Mouse (Mus musculus): ENCODE measurements around the gene Rhd. TPM values are rescaled to one million over a fixed set of nuclear protein-coding genes. Genes with fewer than 3 reads are reported as not detected.
"Not testable (repeated sequence)": the region's sequence is repeated elsewhere in the genome, so short reads cannot be mapped to it uniquely, and the experiment has no call there.

Gene Rhd
- polyA plus RNA-seq, 1 experiment = not detected

GRCm38 (mm10) chr4:134868490-134868889 lies 4.2 kb downstream of the Rhd start:
- Histone ChIP-seq H3K27ac (replicated peaks; ENCODE audit: low read depth, low read length) (no peak overlapping the region), H3K4me1 (ENCODE audit: control insufficient read depth, insufficient read depth, insufficient read length, low read length) (no peaks in the 10 kb centered on the region), H3K4me3 (ENCODE audit: insufficient read depth, low read depth, low read length) (no peak overlapping the region)

- Histone ChIP-seq H3K27ac (replicated peaks; ENCODE audit: low read depth, low read length) (no peak overlapping the region), H3K4me3 (ENCODE audit: insufficient read depth, low read depth, low read length) (no peak overlapping the region), H3K4me1 (ENCODE audit: control insufficient read depth, insufficient read depth, insufficient read length, low read length) (no peaks in the 10 kb centered on the region)
Observed at GRCm38 (mm10) chr4:134869068-134869730, 4.9 kb downstream of the Rhd start.

- no peak overlapping the region for H3K4me3 ChIP-seq (ENCODE audit: insufficient read depth, low read depth, low read length)
Observed at GRCm38 (mm10) chr4:134869815-134870375, 5.6 kb downstream of the Rhd start.

GRCm38 (mm10) chr4:134871477-134871876 lies 7.1 kb downstream of the Rhd start:
- Histone ChIP-seq H3K4me3 (ENCODE audit: insufficient read depth, low read depth, low read length) (no peak overlapping the region), H3K27ac (replicated peaks; ENCODE audit: low read depth, low read length) (no peak overlapping the region), H3K4me1 (ENCODE audit: control insufficient read depth, insufficient read depth, insufficient read length, low read length) (no peaks in the 10 kb centered on the region)

More at GRCm38 (mm10) chr4:134869815-134870375, 5.6 kb downstream of the Rhd start:
- Histone ChIP-seq H3K4me1 (ENCODE audit: control insufficient read depth, insufficient read depth, insufficient read length, low read length) (no peaks in the 10 kb centered on the region), H3K27ac (replicated peaks; ENCODE audit: low read depth, low read length) (no peak overlapping the region)

GRCm38 (mm10) chr4:134871950-134872349 lies 7.6 kb downstream of the Rhd start:
- no peak overlapping the region for H3K4me3 ChIP-seq (ENCODE audit: insufficient read depth, low read depth, low read length)
- H3K27ac ChIP-seq (replicated peaks; ENCODE audit: low read depth, low read length) = no peak overlapping the region
- no peaks in the 10 kb centered on the region for H3K4me1 ChIP-seq (ENCODE audit: control insufficient read depth, insufficient read depth, insufficient read length, low read length)

GRCm38 (mm10) chr4:134876171-134876570 lies 11.8 kb downstream of the Rhd start:
- no peaks in the 10 kb centered on the region; the same call in 1 of the 2 replicates for H3K4me1 ChIP-seq (ENCODE audit: control insufficient read depth, insufficient read depth, insufficient read length, low read length)
- no peak overlapping the region for H3K27ac ChIP-seq (replicated peaks; ENCODE audit: low read depth, low read length)
- no peak overlapping the region for H3K4me3 ChIP-seq (ENCODE audit: insufficient read depth, low read depth, low read length)

- Histone ChIP-seq H3K4me3 (ENCODE audit: insufficient read depth, low read depth, low read length) (peak overlapping the region; percentile 35), H3K27ac (replicated peaks; ENCODE audit: low read depth, low read length) (no peak overlapping the region), H3K4me1 (ENCODE audit: control insufficient read depth, insufficient read depth, insufficient read length, low read length) (no peaks in the 10 kb centered on the region; the same call in 1 of the 2 replicates)
Observed at GRCm38 (mm10) chr4:134879410-134879981, 15.2 kb downstream of the Rhd start.

- no peak overlapping the region for H3K4me3 ChIP-seq (ENCODE audit: insufficient read depth, low read depth, low read length)
- H3K27ac ChIP-seq (replicated peaks; ENCODE audit: low read depth, low read length) = no peak overlapping the region
- H3K4me1 ChIP-seq (ENCODE audit: control insufficient read depth, insufficient read depth, insufficient read length, low read length) = no peaks in the 10 kb centered on the region; the same call in 1 of the 2 replicates
Observed at GRCm38 (mm10) chr4:134880041-134880440, 15.7 kb downstream of the Rhd start.

GRCm38 (mm10) chr4:134883266-134883665 lies 18.9 kb downstream of the Rhd start:
- no peaks in the 10 kb centered on the region; the same call in 1 of the 2 replicates for H3K4me1 ChIP-seq (ENCODE audit: control insufficient read depth, insufficient read depth, insufficient read length, low read length)
- H3K27ac ChIP-seq (replicated peaks; ENCODE audit: low read depth, low read length) = no peak overlapping the region
- H3K4me3 ChIP-seq (ENCODE audit: insufficient read depth, low read depth, low read length) = no peak overlapping the region

GRCm38 (mm10) chr4:134883808-134884207 lies 19.5 kb downstream of the Rhd start:
- no peaks in the 10 kb centered on the region; the same call in 1 of the 2 replicates for H3K4me1 ChIP-seq (ENCODE audit: control insufficient read depth, insufficient read depth, insufficient read length, low read length)
- H3K4me3 ChIP-seq (ENCODE audit: insufficient read depth, low read depth, low read length) = no peak overlapping the region
- no peak overlapping the region for H3K27ac ChIP-seq (replicated peaks; ENCODE audit: low read depth, low read length)

- no peak overlapping the region for H3K27ac ChIP-seq (replicated peaks; ENCODE audit: low read depth, low read length)
- H3K4me3 ChIP-seq (ENCODE audit: insufficient read depth, low read depth, low read length) = no peak overlapping the region
- H3K4me1 ChIP-seq (ENCODE audit: control insufficient read depth, insufficient read depth, insufficient read length, low read length) = no peaks in the 10 kb centered on the region; the same call in 1 of the 2 replicates
Observed at GRCm38 (mm10) chr4:134884364-134884763, 20.0 kb downstream of the Rhd start.

GRCm38 (mm10) chr4:134892096-134892495 lies 27.8 kb downstream of the Rhd start:
- Histone ChIP-seq H3K4me3 (ENCODE audit: insufficient read depth, low read depth, low read length) (no peak overlapping the region), H3K4me1 (ENCODE audit: control insufficient read depth, insufficient read depth, insufficient read length, low read length) (no peaks in the 10 kb centered on the region), H3K27ac (replicated peaks; ENCODE audit: low read depth, low read length) (no peak overlapping the region)

GRCm38 (mm10) chr4:134897256-134897655 lies 32.9 kb downstream of the Rhd start:
- Histone ChIP-seq H3K4me3 (ENCODE audit: insufficient read depth, low read depth, low read length) (no peak overlapping the region), H3K4me1 (ENCODE audit: control insufficient read depth, insufficient read depth, insufficient read length, low read length) (no peaks in the 10 kb centered on the region), H3K27ac (replicated peaks; ENCODE audit: low read depth, low read length) (no peak overlapping the region)

GRCm38 (mm10) chr4:134901126-134901525 lies 36.8 kb downstream of the Rhd start:
- Histone ChIP-seq H3K27ac (replicated peaks; ENCODE audit: low read depth, low read length) (no peak overlapping the region), H3K4me3 (ENCODE audit: insufficient read depth, low read depth, low read length) (no peak overlapping the region), H3K4me1 (ENCODE audit: control insufficient read depth, insufficient read depth, insufficient read length, low read length) (no peaks in the 10 kb centered on the region)

GRCm38 (mm10) chr4:134903046-134903445 lies 38.7 kb downstream of the Rhd start:
- H3K4me3 ChIP-seq (ENCODE audit: insufficient read depth, low read depth, low read length) = no peak overlapping the region
- H3K4me1 ChIP-seq (ENCODE audit: control insufficient read depth, insufficient read depth, insufficient read length, low read length) = no peaks in the 10 kb centered on the region
- no peak overlapping the region for H3K27ac ChIP-seq (replicated peaks; ENCODE audit: low read depth, low read length)

- H3K4me1 ChIP-seq (ENCODE audit: control insufficient read depth, insufficient read depth, insufficient read length, low read length); H3K27ac ChIP-seq (replicated peaks; ENCODE audit: low read depth, low read length); H3K4me3 ChIP-seq (ENCODE audit: insufficient read depth, low read depth, low read length): not testable (repeated sequence)
Observed at GRCm38 (mm10) chr4:134911406-134911805, 47.1 kb downstream of the Rhd start.

Measured in brown adipose tissue, adult 24 weeks (tissue).